Mouse (Mus musculus) ES-E14 (cell line): ENCODE measurements at regions not wholly inside any gene's neighbourhood (a gene's known extent, or its start where the extent isn't known, plus 50 kb on each side); places are given as distances from the start of the nearest gene placed in this dataset.

Source experiments
- DNase-seq: peaks from one replicate; pipeline ENCODE4 v3.0.0-alpha.2; 2013; ENCODE audit warnings: low read depth, low spot score
- H3K27ac ChIP-seq: 2 replicates; pipeline ENCODE4 v1.5.1; 2012; ENCODE audit warnings: low read depth, mild to moderate bottlenecking, low read length, moderate library complexity, mixed read lengths; ENCODE audit not compliant: poor library complexity, insufficient read depth, severe bottlenecking
- H3K36me3 ChIP-seq: 2 replicates; pipeline ENCODE4 v1.6.1; 2012; ENCODE audit warnings: mild to moderate bottlenecking, low read length, moderate library complexity, mixed read lengths; ENCODE audit not compliant: control insufficient read depth, poor library complexity, insufficient read depth, severe bottlenecking
- H3K4me1 ChIP-seq, 2 experiments: fragments of 150-350 bp in 1 of 2; sonication (generic) in 1 of 2; 2 replicates each; pipeline ENCODE4 v1.6.1; 2012; ENCODE audit warnings: low read length in 2 of 2, mild to moderate bottlenecking in 1 of 2, mixed read lengths in 1 of 2; ENCODE audit not compliant: control insufficient read depth in 2 of 2, insufficient read depth in 2 of 2, poor library complexity in 1 of 2
- H3K4me3 ChIP-seq, 2 experiments: fragments of 150-350 bp in 1 of 2; sonication (generic) in 1 of 2; 2 replicates each; pipeline ENCODE4 v1.5.1; 2012; ENCODE audit warnings: low read length in 2 of 2, low read depth in 1 of 2, mild to moderate bottlenecking in 1 of 2, mixed read lengths in 1 of 2; ENCODE audit not compliant: insufficient read depth in 1 of 2, poor library complexity in 1 of 2, severe bottlenecking in 1 of 2
- H3K9ac ChIP-seq: 2 replicates; pipeline ENCODE4 v1.6.1; 2012; ENCODE audit warnings: low read depth, mild to moderate bottlenecking, low read length, mixed read lengths; ENCODE audit not compliant: poor library complexity, insufficient read depth, severe bottlenecking
- H3K9me3 ChIP-seq: fragments of 150-350 bp; sonication (generic); 2 replicates; pipeline ENCODE4 v1.6.1; 2012; ENCODE audit warnings: low read depth, mild to moderate bottlenecking, low read length; ENCODE audit not compliant: control insufficient read depth, insufficient read depth
- CHD2 ChIP-seq: IDR thresholded peaks from 2 replicates; pipeline ENCODE4 v1.6.1; 2014; ENCODE audit warnings: mild to moderate bottlenecking, low read depth, low read length, inconsistent platforms
- HCFC1 ChIP-seq: IDR thresholded peaks from 2 replicates; pipeline ENCODE4 v1.6.1; 2012; ENCODE audit warnings: low read length, inconsistent platforms, borderline replicate concordance; ENCODE audit not compliant: insufficient read depth
- MAFK ChIP-seq: IDR thresholded peaks from 2 replicates; pipeline ENCODE4 v1.6.1; 2014; ENCODE audit warnings: mild to moderate bottlenecking, low read depth, low read length, inconsistent platforms; ENCODE audit not compliant: insufficient read depth
- ZC3H11A ChIP-seq: IDR thresholded peaks from 2 replicates; pipeline ENCODE4 v1.6.1; 2012; ENCODE audit warnings: low read depth, mild to moderate bottlenecking, inconsistent platforms, low read length, borderline replicate concordance
- ZNF384 ChIP-seq: IDR thresholded peaks from 2 replicates; pipeline ENCODE4 v1.6.1; 2012; ENCODE audit warnings: low read depth, low read length, inconsistent platforms
- in situ Hi-C, 2 experiments: fragments of 600-800 bp; cut with MboI; formaldehyde crosslinking; loops; one replicate each; pipeline ENCODE4 v1.15.1; 2025; ENCODE audit warnings: low sequenced_read_pairs in 2 of 2, inconsistent platforms in 1 of 2; ENCODE audit not compliant: unreplicated experiment in 2 of 2

- in situ Hi-C loops = no loop called here
- DNase-seq = no peak
Observed at GRCm38 (mm10) chr8:26751651-26752050, 225.5 kb upstream of the Zfp703 start.

GRCm38 (mm10) chr8:26756452-26756851, 220.7 kb upstream of the Zfp703 start:
- H3K9ac ChIP-seq = no peak overlapping the region
- H3K4me3 ChIP-seq = no peak overlapping the region
- no peaks in the 10 kb centered on the region for H3K4me1 ChIP-seq
- in situ Hi-C loops = no loop called here
- H3K9me3 ChIP-seq = no peaks in the 10 kb centered on the region
- no peak overlapping the region for H3K27ac ChIP-seq
- TF ChIP-seq ZNF384 (no peak), MAFK (no peak), ZC3H11A (no peak), CHD2 (no peak), HCFC1 (no peak)
- no peak for DNase-seq
- H3K36me3 ChIP-seq = no peaks in the 10 kb centered on the region

More at GRCm38 (mm10) chr8:26751651-26752050, 225.5 kb upstream of the Zfp703 start:
- 0 out of 4 replicates have a peak, but pooled peaks cover 0 to 1% of the 10 kb centered on the region in 2 experiments for H3K4me1 ChIP-seq
- H3K36me3 ChIP-seq = no peaks in the 10 kb centered on the region
- no peaks in the 10 kb centered on the region for H3K9me3 ChIP-seq
- H3K9ac ChIP-seq = no peak overlapping the region
- TF ChIP-seq ZC3H11A (no peak), ZNF384 (no peak), CHD2 (no peak), MAFK (no peak), HCFC1 (no peak)
- H3K4me3 ChIP-seq = no peak overlapping the region
- H3K27ac ChIP-seq = no peak overlapping the region

GRCm38 (mm10) chr8:26760726-26761125, 216.4 kb upstream of the Zfp703 start:
- no peaks in the 10 kb centered on the region for H3K4me1 ChIP-seq
- H3K4me3 ChIP-seq = no peak overlapping the region
- H3K27ac ChIP-seq = no peak overlapping the region
- TF ChIP-seq CHD2 (no peak), ZC3H11A (no peak), MAFK (no peak), HCFC1 (no peak), ZNF384 (no peak)
- no peak for DNase-seq
- in situ Hi-C loops = no loop called here
- H3K36me3 ChIP-seq = no peaks in the 10 kb centered on the region
- H3K9ac ChIP-seq = no peak overlapping the region
- H3K9me3 ChIP-seq = no peaks in the 10 kb centered on the region

- H3K9me3 ChIP-seq = no peaks in the 10 kb centered on the region
- TF ChIP-seq MAFK (no peak), HCFC1 (no peak), ZNF384 (no peak), CHD2 (no peak), ZC3H11A (no peak)
- no peak for DNase-seq
- H3K9ac ChIP-seq = no peak overlapping the region
- no peaks in the 10 kb centered on the region for H3K36me3 ChIP-seq
- H3K4me1 ChIP-seq = no peaks in the 10 kb centered on the region
- no peak overlapping the region for H3K27ac ChIP-seq
- in situ Hi-C loops = no loop called here
- H3K4me3 ChIP-seq = no peak overlapping the region
Observed at GRCm38 (mm10) chr8:26762942-26763778, 214.0 kb upstream of the Zfp703 start.
